Mouse (Mus musculus): Measurements from ENCODE around the gene Ss18l1.
A peak's percentile ranks its signal among the peaks of the same experiment; 100 is the strongest.

Ss18l1 gene

GRCm38 (mm10) chr2:180042256-180042857, at the start of gene Ss18l1, which contains the start of gene Psma7:
Gene Ss18l1, plus strand, starts transcription at chr2:180042509.
Gene Psma7, minus strand, starts transcription at chr2:180042433.
- DNase-seq, result peak; percentile 89

- DNase-seq, result no peak
These were observed 49.2 kb upstream of the Ss18l1 start for GRCm38 (mm10) chr2:179993071-179993470.

- no peak for DNase-seq
These were observed 43.9 kb upstream of the Ss18l1 start for GRCm38 (mm10) chr2:179998431-179998830.

DNA sequence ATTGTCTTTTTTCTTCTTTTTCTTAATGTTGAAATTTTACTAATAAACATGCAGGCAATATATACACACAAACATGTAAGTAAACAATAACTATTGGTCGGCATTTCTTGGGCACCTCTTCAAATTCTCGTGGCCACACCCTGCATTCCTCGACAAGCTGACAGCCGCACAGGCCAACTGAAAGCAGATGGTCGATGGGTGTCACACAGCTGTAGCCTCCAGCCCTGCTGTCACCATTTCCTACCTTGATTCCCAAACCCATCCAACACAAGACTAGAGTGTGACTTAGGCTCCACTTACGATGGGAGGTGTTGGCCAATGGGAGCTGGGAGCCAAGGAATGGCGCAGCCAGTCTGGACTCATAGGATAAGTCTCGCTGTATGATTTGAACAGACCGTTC, 40.7 kb upstream of the Ss18l1 start:
- no peak for DNase-seq

GRCm38 (mm10) chr2:180005656-180006351, 36.5 kb upstream of the Ss18l1 start:
- DNase-seq, result no peak

DNA sequence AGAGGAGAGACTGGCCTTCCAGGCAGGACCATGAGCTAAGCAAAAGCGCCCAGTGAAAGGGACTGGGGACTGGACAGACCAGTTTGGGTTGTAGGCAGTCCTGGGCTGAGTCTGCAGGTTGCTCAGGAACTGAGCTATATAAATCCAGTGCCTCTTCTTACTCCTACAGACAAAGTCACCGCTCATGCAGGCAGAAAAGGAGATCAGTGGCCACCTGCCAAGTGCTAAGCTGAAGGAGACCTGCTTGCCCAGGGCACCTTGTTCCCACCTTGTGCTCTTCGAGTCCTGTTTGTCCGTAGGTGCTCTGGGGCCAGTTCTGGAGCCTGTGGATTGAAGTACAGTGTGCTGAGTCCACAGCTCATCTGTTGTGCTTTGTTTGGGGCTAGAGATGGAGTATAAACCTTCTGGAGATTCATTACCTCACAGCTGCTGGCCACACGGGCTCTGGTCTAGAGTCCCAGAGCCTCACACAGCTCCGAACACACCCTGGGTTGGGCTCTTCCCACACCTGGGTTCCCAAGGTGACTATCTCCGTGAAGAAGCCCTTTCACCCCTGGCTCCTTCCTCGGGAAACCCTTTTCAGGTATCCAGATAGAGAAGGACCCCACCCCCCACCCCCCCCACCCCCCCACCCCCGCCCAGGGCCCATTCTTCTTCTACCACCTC, 35.8 kb upstream of the Ss18l1 start:
- DNase-seq, result no peak

- no peak for DNase-seq
These were observed 31.6 kb upstream of the Ss18l1 start for GRCm38 (mm10) chr2:180010686-180011085.

DNA sequence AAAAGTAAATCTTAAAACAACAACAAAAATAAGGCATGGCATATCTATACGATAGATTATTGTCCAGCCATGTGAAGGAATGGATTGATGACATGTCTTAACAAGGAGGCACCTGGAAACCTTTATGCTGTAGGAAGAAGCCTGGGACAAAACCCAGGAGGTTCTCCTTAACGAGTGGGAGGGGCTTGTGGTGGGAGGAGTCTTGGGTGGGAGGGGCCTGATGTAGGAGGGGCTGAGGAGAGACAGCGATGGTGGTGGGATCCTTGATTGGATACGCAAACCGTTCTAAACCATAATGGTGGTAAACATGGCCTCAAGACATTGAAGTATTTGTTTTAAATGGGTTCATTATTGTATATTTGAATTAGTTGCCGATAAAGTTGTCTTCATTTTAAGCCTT, 30.9 kb upstream of the Ss18l1 start:
- DNase-seq, result no peak

DNA sequence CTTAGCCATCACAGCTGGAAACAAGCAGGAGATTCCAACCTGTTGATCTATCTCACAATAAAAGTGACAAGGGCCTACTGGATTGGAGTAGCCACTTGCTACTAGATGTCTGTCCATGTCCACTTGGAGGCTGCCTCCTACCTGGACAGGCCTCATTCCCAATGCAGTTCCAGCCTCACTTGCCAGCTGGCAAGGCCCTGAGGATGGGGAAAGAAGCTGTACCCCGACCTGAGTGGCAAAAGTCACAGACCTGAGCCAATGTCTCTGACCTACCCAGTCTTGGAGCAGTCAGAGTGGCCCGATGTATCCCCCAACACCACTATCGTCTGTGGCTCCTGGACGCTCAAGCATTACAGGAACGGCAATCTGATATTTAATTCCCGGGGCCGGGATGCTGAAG, 28.6 kb upstream of the Ss18l1 start:
- DNase-seq, result no peak

DNA sequence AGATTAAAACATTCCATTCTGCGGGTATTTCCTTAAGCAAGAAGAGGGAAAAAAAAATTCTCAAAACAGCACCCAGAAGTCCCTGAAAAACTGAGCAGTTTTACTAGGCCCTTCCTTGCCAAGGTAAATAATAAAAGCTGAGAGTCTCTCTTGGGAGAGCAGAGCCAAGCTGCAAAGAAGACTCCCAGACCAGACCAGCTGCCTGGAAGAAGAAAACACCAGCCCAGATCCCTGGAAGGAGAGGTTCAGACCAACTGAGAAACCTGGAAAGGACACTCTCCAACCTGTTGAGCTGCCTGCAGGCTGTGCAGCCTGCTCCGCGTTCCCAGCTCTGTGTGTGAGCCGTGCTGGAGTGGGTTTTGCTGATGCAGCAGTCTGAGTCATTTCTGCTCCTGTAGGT, 24.7 kb upstream of the Ss18l1 start:
- DNase-seq, result no peak

GRCm38 (mm10) chr2:180018573-180018972, 23.7 kb upstream of the Ss18l1 start:
- DNase-seq, result no peak

- DNase-seq, result no peak
These were observed 22.1 kb upstream of the Ss18l1 start for GRCm38 (mm10) chr2:180020091-180020661.

GRCm38 (mm10) chr2:180020919-180021318, 21.4 kb upstream of the Ss18l1 start:
- no peak for DNase-seq

DNA sequence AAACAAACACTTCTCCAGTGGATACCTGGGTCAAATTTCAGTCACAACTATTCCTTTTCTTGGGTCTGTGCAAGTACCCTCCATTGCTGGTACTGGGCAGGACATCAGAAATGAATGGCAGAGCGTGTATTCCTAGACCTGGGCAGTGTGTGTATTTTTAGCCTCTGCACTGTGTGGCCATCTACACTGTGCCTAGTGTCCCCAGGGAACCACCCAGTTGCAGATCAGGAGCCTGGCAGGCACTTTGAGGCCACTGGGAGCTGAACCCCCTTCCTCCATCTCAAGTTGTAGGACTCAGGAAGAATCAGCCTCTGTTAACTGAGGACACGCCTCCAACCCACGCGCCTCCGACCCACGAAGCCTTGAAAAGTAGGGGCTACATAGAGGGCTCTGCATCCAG, 19.6 kb upstream of the Ss18l1 start:
- no peak for DNase-seq

DNA sequence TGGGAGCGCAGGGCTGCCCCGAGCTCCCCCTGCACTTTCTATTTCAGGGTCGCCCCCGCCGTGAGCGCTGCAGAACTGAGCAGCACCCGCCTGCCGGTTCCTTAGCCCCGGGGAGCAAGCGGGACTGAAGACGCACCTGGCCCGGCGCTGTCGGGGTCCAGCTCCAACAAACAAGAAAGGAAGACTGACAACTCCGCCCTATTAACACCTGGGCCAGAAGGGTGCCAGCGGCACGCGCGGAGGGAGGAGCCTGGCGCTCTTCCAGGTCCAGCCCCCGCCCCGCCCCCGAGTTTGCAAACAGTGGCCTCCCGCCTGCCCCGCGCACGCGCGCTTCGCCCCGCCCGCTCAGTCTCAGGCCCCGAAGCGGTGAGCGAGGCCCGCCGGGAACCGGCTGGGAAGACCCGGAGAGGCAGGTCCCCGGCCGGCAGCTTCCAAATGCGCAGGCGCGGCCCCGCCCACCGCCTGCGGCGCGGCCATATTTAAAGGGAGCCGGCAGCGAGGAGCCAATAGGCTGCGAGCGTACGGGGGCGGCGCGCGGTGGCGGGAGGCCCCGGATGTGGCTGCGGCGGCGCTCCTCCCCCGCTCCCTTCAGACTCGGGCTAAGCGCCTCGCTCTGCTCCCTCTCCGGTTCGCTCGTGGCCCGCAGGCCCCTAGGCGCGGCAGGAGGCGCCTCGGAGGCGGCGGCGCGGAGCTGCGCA, 17.8 kb upstream of the Ss18l1 start, which contains the start of gene Lsm14b:
Gene Lsm14b (plus strand): TSS at position 587 of the 698 bp plus-strand sequence.
- peak; percentile 100 for DNase-seq

GRCm38 (mm10) chr2:180025135-180025860, 17.0 kb upstream of the Ss18l1 start:
- peak; percentile 68 for DNase-seq

GRCm38 (mm10) chr2:180025861-180026200, 16.5 kb upstream of the Ss18l1 start:
- DNase-seq, result no peak

- DNase-seq, result no peak
These were observed 14.5 kb upstream of the Ss18l1 start for GRCm38 (mm10) chr2:180027768-180028167.

- no peak for DNase-seq
These were observed 11.0 kb upstream of the Ss18l1 start for GRCm38 (mm10) chr2:180031270-180031669.

- DNase-seq, result no peak
These were observed 9.4 kb upstream of the Ss18l1 start for GRCm38 (mm10) chr2:180032925-180033324.

- DNase-seq, result no peak
These were observed 8.4 kb upstream of the Ss18l1 start for GRCm38 (mm10) chr2:180033956-180034355.

DNA sequence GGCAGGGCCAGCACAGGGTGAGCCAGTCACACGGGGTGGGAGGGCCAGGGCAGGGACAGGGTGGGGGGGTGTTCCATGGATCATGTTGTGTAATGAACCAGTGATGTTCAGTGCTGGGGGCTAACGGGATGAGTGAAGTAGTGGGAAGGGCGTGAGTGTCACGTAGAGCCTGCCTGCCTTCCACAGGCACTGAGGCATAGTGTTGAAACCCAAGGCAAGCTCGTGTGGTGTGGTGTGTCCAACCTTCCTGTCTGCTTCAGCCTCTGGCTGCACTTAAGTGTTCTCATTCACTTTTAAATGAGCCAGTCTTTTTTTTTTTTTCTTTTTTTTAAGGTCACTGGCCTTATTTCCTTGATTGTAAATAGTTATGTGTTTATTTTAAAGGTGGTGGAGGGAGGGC, 7.6 kb upstream of the Ss18l1 start:
- DNase-seq, result no peak

GRCm38 (mm10) chr2:180040406-180040805, 1.9 kb upstream of the Ss18l1 start:
- DNase-seq, result no peak

All from thymus, postnatal 25 days (tissue).